Mouse (Mus musculus): ENCODE data around the gene Tram2.

DNA sequence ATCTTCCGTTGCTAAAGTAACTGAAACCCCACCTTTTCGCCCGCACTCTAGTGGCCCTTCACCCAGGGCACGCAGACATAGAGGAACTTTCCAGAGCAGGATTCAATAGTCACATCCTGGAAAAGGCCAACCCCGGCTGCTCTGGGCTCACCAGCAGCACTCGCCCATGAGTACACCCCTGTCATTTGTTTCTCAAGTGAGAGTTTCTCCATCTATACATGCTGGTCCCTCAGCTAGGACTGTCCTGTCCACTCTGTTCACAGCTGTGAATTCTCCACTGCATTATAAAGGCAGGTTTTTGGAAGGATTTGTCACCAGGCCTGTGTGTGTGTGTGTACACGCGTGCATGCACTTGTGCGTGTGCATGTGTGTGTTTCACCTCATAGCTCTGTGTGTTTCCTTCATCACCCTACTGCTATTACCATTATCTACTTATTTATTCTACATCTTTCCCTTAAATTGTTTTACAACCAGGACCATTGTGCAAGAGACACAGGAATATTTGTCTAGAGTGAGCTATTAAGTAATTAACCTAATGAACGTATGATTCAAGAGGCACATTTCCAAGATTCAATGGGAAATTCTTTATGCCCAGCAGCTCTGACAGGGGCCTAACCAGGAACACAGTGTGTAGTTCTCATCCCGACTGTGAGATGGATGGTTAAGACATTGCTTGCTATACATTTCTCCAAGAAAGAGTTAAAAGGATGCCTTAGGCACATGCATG is 45.8 kb downstream of the Tram2 start:
- TF ChIP-seq CTCF (IDR thresholded peaks at IDR 0.05; ENCODE audit: low read depth, low read length) (no peak), POLR2A (IDR thresholded peaks at IDR 0.05; ENCODE audit: extremely low read depth, insufficient read depth, low read length) (no peak)

Data from liver, adult 2 months (tissue).